Mouse (Mus musculus) brain, adult 10 weeks (tissue): ENCODE results near the gene Slc6a1. TPM values are rescaled to one million over a fixed set of nuclear protein-coding genes. Genes with fewer than 3 reads are reported as not detected.

Source experiments
- polyA plus RNA-seq: library from polyadenylated mRNA; stranded (reverse); fragments of 350-450 nt; fragmentation: Illumina TruSeq; extraction: RNeasy Lipid Tissue Mini Kit (QIAGEN cat#74804); gene quantifications from one replicate; pipeline ENCODE4 v1.2.3, GENCODE M21; 2015; ENCODE audit warnings: low read depth, low replicate concordance

The Slc6a1 gene
- 239 TPM for polyA plus RNA-seq

DNA sequence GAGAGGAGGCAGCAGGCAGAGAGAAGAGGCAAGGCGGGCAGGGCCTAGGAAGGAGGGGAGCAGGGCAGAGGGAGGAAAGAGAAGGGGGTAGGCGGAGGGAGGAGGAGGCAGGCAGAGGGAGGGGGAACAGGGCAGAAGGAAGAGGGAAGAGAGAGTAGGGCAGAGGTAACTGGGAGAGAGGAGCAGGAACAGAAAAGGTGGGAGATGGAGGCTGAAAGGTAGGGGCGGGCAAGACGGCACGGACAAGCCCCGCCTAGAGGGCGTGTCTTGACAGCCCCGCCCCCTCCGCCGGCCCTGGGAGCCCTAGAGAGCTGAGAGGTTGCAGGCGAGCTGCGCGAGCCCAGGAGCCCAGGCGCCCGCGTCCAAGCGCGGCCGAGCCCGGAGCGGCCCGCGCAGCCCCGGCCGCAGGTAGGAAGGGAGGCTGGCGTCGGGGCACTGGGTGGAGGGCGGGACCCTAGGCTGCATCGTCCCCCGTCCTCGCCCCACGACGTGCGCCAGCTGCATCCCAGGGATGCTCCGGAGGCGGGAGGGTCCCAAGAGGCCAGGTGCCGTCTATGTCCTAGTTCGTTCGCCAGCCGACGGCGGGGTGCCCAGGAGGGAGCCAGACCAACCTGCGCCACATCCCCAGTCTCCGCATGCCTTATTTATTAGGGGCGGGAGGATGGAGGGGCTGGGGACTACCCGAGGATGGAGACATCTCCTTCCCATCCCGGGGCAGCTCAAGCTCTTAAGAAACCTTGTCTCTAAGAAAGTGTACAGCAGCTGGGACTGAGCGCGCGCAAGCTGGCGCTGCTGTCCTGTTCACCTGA is at the start of gene Slc6a1:
Gene Slc6a1, plus strand, starts transcription at position 167 of the 809 bp plus-strand sequence.

Other genes starting within 250 kb of the Slc6a1 start
- 220 TPM for gene Atp2b2, start 240.0 kb upstream of the Slc6a1 start, polyA plus RNA-seq
- 147 TPM for gene Slc6a11, start 151.4 kb upstream of the Slc6a1 start, polyA plus RNA-seq
- 16.4 TPM for gene Hrh1, start 115.3 kb downstream of the Slc6a1 start, polyA plus RNA-seq